ENCODE assay signal across 8 mouse cellular contexts in the genomic region with DNA sequence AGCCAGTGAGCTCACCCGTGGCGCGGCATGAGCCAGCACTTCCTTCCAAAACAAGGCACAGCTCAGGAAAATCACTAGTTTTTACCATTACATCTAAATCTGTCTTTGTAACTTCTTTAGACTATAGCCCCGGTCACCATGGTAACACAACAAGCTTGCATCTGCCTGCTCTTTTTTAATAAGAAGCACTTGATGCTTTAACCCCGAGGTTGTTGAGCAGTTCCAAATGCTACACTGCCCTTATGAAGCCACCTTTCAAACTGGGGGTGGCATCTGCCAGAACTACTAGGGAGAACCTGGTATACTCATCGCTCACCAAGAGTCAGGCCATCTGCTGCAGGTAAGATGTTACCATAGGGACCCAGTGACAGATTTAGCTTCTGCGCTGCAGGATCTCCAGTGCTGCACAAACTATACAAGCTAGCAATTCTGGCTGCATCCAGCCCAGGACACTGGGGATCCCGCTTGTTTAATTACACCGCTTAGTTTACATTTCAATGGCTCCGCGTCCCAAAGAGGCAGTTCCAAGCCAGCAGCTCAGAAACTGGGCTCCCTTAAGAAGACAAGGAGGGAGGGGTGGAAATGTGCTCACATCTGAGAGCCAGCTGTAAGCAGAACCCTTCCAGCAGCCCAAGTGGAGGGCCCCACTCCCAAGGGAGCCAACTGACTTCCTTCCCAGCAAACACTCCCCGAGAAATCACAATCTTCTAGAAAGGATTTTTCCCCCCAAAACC.
DNase-seq lines count a peak whose midpoint lies in the region; ATAC-seq lines count a peak whose summit lies in the region.

No protein-coding gene starts in this region.

- no peaks in the 10 kb centered on the region for H3K27me3 ChIP-seq in embryonic facial prominence, embryonic 14.5 days (replicated peaks; ENCODE audit: control insufficient read depth, insufficient read depth, low read length)
- H3K27me3 ChIP-seq in heart, embryonic 11.5 days (ENCODE audit: control insufficient read depth, insufficient read depth, low read length) = no peaks in the 10 kb centered on the region
- no peaks in the 10 kb centered on the region for H3K27me3 ChIP-seq in stomach, embryonic 15.5 days (replicated peaks)

- peak overlapping the region; percentile 69 for H3K9ac ChIP-seq in embryonic facial prominence, embryonic 14.5 days (ENCODE audit: low read depth, low read length)
- H3K9ac ChIP-seq in heart, embryonic 11.5 days (ENCODE audit: low read depth, low read length) = peak overlapping the region; percentile 34; the same call in 1 of the 2 replicates
- no peak overlapping the region for H3K9ac ChIP-seq in stomach, embryonic 15.5 days

- WGBS in embryonic facial prominence, embryonic 14.5 days = 6% methylated on average over 10 of the region's 12 CpGs
- 12% methylated on average over 12 of the region's 12 CpGs for WGBS in heart, embryonic 11.5 days (ENCODE audit: insufficient replicate concordance)
- 16% methylated on average over 12 of the region's 12 CpGs for WGBS in stomach, embryonic 15.5 days

- DNase-seq in ovary, postnatal 36 days (ENCODE audit: low spot score) = peak; percentile 20
- DNase-seq in ovary, postnatal 14 days (ENCODE audit: low spot score) = no peak
- peak; percentile 93 for DNase-seq in embryonic facial prominence, embryonic 14.5 days (ENCODE audit: low spot score)
- peak; percentile 28 to 49 for DNase-seq in layer of hippocampus, postnatal 10 days (ENCODE audit: low spot score in 2 of 2)
- DNase-seq in lung, postnatal 36 days = peak; percentile 42
- DNase-seq in spleen, adult 12 weeks (ENCODE audit: low spot score) = no peak

- peak overlapping the region; percentile 35 for H3K4me3 ChIP-seq in embryonic facial prominence, embryonic 14.5 days (ENCODE audit: low read depth, low read length)
- peak overlapping the region; percentile 33 for H3K4me3 ChIP-seq in heart, embryonic 11.5 days (ENCODE audit: low read depth, low read length)
- H3K4me3 ChIP-seq in stomach, embryonic 15.5 days (replicated peaks) = peak overlapping the region; percentile 35

- peaks cover 15% of the 10 kb centered on the region for H3K4me1 ChIP-seq in embryonic facial prominence, embryonic 14.5 days (ENCODE audit: control insufficient read depth, insufficient read depth, low read length)
- peaks cover 7% of the 10 kb centered on the region; the same call in 1 of the 2 replicates for H3K4me1 ChIP-seq in heart, embryonic 11.5 days (ENCODE audit: control insufficient read depth, insufficient read depth, low read length)
- no peaks in the 10 kb centered on the region for H3K4me1 ChIP-seq in stomach, embryonic 15.5 days

- no peaks in the 10 kb centered on the region for H3K9me3 ChIP-seq in embryonic facial prominence, embryonic 14.5 days (ENCODE audit: control insufficient read depth, low read length)
- H3K9me3 ChIP-seq in heart, embryonic 11.5 days (replicated peaks; ENCODE audit: control insufficient read depth, low read length) = no peaks in the 10 kb centered on the region
- H3K9me3 ChIP-seq in stomach, embryonic 15.5 days = no peaks in the 10 kb centered on the region

- H3K4me2 ChIP-seq in embryonic facial prominence, embryonic 14.5 days (ENCODE audit: low read depth, low read length) = peak overlapping the region; percentile 62
- peak overlapping the region; percentile 62 for H3K4me2 ChIP-seq in heart, embryonic 11.5 days
- peak overlapping the region; percentile 51 for H3K4me2 ChIP-seq in stomach, embryonic 15.5 days

- H3K36me3 ChIP-seq in embryonic facial prominence, embryonic 14.5 days (ENCODE audit: control insufficient read depth, insufficient read depth, low read length) = peaks cover 6% of the 10 kb centered on the region; the same call in 1 of the 2 replicates
- no peaks in the 10 kb centered on the region for H3K36me3 ChIP-seq in heart, embryonic 11.5 days (ENCODE audit: control insufficient read depth, insufficient read depth, low read length)
- no peaks in the 10 kb centered on the region for H3K36me3 ChIP-seq in stomach, embryonic 15.5 days

- peak; percentile 89 for ATAC-seq in embryonic facial prominence, embryonic 14.5 days (ENCODE audit: low read depth)
- no peak for ATAC-seq in heart, embryonic 11.5 days (replicated peaks; ENCODE audit: insufficient number of reproducible peaks, low FRiP score, low TSS enrichment)
- ATAC-seq in stomach, embryonic 15.5 days (ENCODE audit: insufficient read depth, low FRiP score, low read depth) = peak; percentile 72

- H3K27ac ChIP-seq in embryonic facial prominence, embryonic 14.5 days (replicated peaks; ENCODE audit: low read depth, low read length) = peak overlapping the region; percentile 89
- H3K27ac ChIP-seq in heart, embryonic 11.5 days (ENCODE audit: low read depth, low read length) = no peak overlapping the region
- peak overlapping the region; percentile 86 for H3K27ac ChIP-seq in stomach, embryonic 15.5 days

Comparison
In these comparisons a context has a peak if more than half of its experiments do, and no peak if none do; other contexts are left out.
1. DNase-seq: peak in ovary, postnatal 36 days (single experiment), embryonic facial prominence, embryonic 14.5 days (single experiment), layer of hippocampus, postnatal 10 days (2 of 2) and lung, postnatal 36 days (single experiment); none in ovary, postnatal 14 days (single experiment) and spleen, adult 12 weeks (single experiment).
2. Peak in every context shown above with its lines, with median percentiles within 50 percentile points of each other: H3K4me2 ChIP-seq and H3K4me3 ChIP-seq.